Mouse (Mus musculus) A20 (cell line): ENCODE results near the gene Ttc7.

ENCODE experiments used
- DNase-seq: peaks from one replicate; pipeline ENCODE4 v3.0.0-alpha.2; 2011; ENCODE audit warnings: low read depth, low spot score

Ttc7 gene

DNA sequence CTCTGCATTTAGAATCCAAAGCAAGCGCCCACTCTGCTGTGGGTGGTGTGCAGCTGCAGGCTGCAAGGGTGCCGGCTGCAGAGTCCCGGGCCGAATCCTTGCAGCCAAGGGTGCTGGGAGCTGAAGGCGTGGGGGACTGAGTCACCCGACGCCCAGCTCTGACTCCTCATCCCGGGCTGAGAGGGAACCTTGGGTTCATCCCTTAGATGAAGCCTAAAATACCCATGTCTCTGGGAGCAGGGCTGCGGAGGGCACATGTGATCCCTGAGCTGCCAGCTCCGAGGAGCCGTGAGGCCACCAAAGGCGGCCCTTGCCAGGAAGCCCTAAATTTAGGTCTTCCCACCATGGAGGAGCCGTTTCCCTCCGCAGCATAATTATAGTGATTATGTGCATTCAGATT is 52.5 kb downstream of the Ttc7 start:
- no peak for DNase-seq

- no peak for DNase-seq
Measured at GRCm38 (mm10) chr17:87335727-87336126, 53.0 kb downstream of the Ttc7 start.

DNA sequence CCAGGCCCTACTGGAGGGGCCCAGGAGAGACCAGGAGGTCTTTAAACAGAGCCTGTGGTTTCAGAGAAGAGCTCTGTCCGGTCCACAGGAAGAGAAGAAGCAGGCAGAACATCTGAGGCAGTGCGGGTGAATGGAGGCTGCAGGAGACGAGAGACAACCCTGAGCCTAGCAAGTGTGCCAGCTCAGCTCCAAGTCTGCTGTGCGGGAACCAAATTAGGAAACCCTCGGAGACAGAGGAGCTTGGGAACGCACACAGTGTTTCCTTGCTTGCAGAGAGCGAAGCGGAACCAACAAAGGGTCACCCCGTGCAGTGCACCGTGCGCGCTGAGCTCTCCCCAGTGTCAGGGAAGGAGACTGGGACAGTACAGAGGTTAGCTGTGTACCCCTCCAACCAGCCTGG is 54.2 kb downstream of the Ttc7 start:
- no peak for DNase-seq

- no peak for DNase-seq
Measured at GRCm38 (mm10) chr17:87337683-87338082, 55.0 kb downstream of the Ttc7 start.

- DNase-seq = no peak
Measured at GRCm38 (mm10) chr17:87339122-87339521, 56.4 kb downstream of the Ttc7 start.

GRCm38 (mm10) chr17:87343060-87343703 is 60.5 kb downstream of the Ttc7 start:
- DNase-seq = no peak

DNA sequence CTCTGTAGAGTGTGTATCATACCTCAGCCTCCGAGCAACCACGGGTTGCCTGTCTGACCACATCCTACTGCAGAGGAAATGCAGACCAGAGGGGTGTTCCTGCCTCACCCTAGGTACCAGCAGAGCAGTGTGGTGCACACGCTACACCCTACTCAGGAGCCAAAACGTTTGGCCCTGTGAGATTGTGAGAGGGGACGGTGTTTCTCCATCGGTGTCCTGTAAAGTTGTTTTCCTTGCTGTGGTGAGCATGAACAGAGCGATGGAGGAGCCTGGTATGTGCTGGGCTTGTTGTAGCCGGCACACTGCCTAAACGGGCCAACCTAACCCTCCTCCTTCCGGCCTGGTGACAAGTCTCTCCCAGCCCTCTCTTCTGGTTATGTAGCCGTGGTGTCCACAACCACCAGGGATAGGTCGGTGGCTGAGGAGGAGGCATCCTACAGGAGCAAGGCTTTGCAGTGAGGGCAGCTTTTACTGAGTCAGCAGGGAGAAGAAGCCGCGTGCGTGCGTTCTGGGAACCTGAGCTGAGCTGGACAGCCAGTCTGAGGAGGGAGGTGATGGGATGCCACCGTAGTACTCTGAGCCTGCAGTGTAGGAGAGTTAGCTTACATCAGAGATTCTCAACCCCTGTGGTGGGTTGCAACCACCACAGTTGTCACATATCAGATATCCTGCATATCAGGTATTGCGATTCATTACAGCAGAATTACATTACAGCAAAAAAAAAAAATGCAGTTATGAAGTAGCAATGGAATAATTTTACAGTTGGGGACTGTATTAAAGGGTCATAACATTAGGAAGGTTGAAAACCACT is 62.0 kb downstream of the Ttc7 start:
- no peak for DNase-seq

GRCm38 (mm10) chr17:87345252-87345593 is 62.5 kb downstream of the Ttc7 start:
- DNase-seq = no peak

- DNase-seq = no peak
Measured at GRCm38 (mm10) chr17:87348353-87348752, 65.7 kb downstream of the Ttc7 start.

- DNase-seq = no peak
Measured at GRCm38 (mm10) chr17:87349069-87349468, 66.4 kb downstream of the Ttc7 start.

DNA sequence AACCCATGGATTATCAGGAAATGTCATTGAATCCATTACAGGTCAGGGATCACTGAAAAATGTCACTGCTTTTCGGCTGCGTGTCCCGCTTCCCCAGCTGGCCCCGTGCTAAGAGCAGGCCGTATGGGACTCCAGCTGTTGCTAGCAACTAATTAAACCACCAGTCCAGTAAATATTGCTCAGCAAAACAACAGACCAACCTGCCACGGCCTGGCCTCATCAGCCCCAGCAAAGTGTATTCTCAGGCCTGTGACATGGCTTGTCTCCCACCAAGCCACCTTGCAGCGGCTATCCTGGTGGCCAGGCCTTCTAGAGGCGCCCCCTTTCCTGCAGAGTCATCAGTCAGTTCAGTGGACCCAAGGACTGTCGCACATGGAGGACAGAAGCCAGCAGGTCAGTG is 66.9 kb downstream of the Ttc7 start:
- DNase-seq = no peak

DNA sequence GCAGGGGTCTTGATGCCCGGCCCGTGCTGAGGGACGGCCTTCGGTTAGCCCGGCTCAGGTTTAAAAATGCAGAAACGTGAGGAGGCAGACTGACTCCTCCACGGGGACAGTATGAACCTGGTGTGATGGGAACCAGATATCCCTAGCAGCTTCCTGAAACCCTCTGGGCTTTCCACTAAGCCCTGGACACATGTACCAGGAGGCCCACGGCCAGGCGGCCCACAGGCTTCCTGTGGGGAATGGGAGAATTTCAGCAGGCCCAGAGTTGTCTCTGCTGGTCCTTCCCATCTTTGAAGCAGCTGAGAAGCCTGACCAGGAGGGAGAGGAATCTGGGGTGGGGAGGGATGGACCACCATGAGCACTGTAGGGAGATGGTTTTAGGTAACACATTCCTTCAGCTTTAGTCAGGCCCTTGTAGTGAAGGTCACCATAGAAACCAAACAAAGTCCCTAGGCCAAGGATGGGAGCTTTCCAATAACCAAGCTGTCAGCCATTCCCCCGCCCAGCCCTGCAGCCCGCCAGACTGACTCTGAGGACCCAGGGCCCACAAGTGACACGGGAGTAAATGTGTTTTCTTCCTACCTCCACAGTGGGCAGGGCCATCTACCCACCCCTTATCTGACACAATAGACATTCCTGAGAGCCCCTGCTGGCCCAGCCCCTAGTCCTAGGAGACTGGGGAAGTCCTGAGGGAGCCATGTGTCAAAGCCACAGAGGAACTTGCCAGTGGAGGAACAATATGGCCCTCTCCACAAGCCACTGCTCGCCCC is 68.0 kb downstream of the Ttc7 start:
- DNase-seq = no peak

GRCm38 (mm10) chr17:87351241-87352105 is 68.8 kb downstream of the Ttc7 start:
- DNase-seq = no peak

DNA sequence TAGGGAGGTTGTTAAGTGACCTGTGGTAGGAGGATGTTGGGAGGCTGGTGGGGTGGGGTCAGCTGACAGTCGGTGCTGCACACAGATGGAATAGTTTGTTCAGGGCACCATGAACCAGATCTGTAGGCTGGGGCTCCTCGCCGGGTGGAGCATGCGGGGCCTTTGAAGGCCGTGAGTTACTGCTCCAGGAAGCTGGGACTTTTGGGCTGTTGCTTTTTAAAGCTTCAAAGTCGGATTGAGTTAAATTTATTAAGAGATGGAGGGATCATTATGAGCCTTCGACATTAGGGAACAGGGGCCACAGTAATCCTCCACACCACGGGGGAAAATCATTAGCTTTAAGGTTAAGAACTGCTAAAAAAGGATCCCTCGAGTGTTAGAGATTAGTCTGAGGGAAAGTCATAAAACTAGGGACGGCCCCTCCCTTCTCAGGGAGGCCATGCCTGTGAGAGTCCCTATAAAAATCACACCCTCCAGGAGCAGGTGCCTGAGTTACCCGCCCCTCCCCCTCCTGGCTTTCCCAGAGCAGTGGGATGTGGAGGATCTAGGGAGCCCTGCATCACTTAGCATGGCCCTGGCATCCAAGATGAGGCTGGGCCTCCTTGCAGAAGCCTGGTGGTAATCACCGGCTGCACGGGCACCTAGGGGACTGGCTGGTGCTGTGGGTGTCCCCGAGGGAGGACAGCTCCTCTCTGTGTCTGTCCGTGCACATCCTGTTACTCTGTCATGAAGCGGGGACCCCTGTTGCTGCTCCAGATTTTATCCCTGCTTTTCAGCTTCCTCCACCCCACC is 69.6 kb downstream of the Ttc7 start:
- no peak for DNase-seq

GRCm38 (mm10) chr17:87352898-87353225 is 70.2 kb downstream of the Ttc7 start:
- DNase-seq = no peak

DNA sequence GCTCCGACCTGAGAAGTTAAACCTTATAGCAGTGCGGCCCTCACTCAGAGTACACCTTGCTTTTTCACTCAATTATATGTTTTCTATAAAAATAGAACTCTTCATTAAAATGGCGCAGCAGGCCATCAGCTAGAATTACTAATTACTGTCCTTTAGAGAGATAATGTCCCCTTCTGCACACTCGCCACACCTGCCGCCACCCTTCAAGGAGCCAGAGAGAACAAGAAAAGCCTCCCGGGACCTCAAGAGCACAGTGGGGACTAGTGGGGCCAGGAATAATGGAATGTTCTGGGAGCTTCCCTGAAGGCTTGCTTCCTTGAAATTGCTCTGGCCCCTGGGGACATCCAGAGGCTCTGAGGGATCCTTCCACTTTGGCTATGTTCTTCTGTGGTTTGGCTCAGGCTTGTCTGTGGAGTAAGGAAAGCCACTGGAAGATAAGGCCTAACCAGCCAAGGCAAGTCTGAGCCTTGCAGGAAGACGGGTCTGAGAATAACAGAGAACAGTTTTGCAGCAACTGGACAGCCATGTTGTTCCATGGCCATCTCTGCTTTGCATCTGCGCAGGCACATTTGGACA is 71.1 kb downstream of the Ttc7 start:
- DNase-seq = no peak

GRCm38 (mm10) chr17:87355456-87355855 is 72.8 kb downstream of the Ttc7 start:
- no peak for DNase-seq

GRCm38 (mm10) chr17:87356261-87356660 is 73.6 kb downstream of the Ttc7 start:
- DNase-seq = no peak

GRCm38 (mm10) chr17:87357506-87357905 is 74.8 kb downstream of the Ttc7 start:
- DNase-seq = no peak

DNA sequence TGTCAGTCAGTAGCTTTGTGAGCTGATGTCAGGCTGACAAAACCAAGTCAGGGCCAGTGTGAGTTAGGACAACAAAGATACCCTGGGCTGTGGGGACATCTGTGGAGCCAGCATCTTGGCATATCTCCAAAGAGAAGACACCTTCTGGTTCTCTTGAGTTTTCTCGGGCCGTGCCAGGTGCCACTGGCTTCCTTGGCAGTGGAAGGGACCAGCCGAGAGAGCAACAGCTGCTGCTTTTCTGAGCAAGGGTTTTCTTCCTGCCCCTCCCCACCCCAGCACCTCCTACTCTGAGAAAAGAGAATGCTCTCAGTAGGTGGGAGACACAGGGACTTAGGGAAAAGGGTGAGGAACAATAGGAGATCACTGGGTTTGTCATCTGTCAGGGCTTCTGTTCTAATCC is 78.4 kb downstream of the Ttc7 start:
- no peak for DNase-seq

GRCm38 (mm10) chr17:87364108-87364507 is 81.4 kb downstream of the Ttc7 start:
- DNase-seq = no peak
